Mouse (Mus musculus): ENCODE results near the gene Gata1.
"Not testable (repeated sequence)": the region's sequence is repeated elsewhere in the genome, so short reads cannot be mapped to it uniquely, and the experiment has no call there.

Gata1 gene

GRCm38 (mm10) chrX:7977892-7978291, at the start of gene Gata1:
Gene Gata1, minus strand, starts transcription at chrX:7978071.
- DNase-seq (ENCODE audit: low spot score in 2 of 2): no peak

GRCm38 (mm10) chrX:8026811-8027210, 48.9 kb upstream of the Gata1 start:
- DNase-seq (ENCODE audit: low spot score in 2 of 2): no peak

DNA sequence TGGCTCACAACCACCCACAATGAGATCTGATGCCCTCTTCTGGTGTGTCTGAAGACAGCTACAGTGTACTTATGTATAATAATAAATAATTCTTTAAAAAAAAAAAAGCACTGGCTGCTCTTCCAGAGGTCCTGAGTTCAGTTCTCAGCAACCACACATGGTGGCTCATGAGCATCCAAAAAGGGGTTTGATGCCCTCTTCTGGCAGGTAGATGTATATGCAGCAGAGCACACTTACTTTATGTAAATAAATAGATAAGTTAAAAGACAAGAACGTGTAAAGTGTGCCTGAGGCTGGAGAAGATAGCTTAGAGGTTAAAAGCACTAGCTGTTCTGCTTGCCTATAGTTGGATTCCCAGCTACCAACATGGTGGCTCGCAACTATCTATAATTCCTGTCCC, 46.9 kb upstream of the Gata1 start:
- no peak for DNase-seq (ENCODE audit: low spot score in 2 of 2)

DNA sequence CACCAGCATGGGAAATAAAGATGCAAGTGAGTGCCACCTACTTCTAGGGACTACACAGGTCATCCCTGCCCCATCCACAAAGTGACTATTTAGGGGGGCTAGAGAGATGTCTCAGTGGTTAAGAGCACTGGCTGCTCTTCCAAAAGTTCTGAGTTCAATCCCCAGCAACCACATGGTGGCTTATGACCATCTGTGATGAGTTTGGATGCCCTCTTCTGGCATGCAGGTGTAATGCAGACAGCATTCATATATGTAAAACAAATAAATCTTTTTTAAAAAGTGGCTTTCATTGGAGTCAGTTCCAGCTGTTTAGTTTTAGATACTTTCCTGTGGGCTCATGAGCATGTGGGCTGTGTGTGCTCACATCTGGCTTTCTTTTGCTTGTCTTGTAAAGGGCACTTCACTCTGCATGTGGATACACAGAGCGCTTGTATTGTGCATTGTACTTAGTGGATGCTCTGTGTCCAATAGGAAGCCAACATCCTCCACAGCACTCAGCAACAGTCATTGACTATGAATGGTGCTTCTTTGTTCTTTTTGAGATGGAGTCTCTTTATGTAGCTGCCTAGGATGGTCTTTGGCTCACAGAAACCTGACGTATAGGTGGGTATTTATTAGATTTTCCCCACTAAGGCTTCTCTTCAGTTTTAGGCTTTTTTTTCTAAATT, 42.4 kb upstream of the Gata1 start:
- DNase-seq (ENCODE audit: low spot score in 2 of 2): no peak

DNA sequence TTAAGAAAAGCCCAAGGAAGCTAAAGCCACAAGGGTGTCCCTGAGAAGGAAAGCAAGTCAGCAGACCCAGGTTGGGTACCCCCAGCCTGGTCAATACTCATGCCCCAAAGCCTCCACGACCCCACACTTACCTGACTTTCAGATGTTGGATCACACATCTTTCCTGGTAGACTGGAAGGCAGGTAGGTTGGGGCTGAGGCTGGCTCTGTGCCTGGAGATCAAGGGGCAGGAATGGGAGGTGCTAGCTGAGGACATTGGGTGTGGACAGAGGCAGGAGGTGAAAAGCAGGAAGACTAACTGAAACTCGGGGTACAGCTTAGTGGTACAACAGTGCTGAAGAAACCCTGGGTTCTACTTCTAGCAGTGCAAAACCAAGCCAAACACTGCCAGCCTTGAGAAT, 40.4 kb upstream of the Gata1 start, which contains the start of gene Glod5:
Gene Glod5, minus strand, starts transcription at position 207 of the 400 bp plus-strand sequence.
- no peak for DNase-seq (ENCODE audit: low spot score in 2 of 2)

DNA sequence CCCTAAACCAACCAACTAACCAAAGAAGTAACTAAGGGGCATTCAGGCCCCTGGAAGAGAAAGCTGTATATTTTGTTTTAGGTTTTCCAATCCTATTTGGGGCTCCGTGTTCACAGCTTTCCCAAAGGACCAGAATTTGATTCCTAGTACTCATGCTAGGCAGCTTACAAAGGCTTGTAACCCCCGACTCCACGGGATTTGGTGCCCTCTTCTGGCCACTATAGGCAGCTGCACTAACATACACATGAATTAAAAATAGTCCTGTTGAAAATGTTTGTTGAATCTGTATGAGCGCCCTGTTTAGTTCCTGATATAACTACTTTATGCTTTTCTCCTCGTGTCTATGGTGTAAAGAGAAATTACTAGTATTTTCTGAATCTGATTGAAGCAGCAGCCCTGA, 39.3 kb upstream of the Gata1 start:
- DNase-seq (ENCODE audit: low spot score in 2 of 2): no peak

GRCm38 (mm10) chrX:8015675-8016074, 37.8 kb upstream of the Gata1 start:
- not testable (repeated sequence) for DNase-seq (ENCODE audit: low spot score in 2 of 2)

DNA sequence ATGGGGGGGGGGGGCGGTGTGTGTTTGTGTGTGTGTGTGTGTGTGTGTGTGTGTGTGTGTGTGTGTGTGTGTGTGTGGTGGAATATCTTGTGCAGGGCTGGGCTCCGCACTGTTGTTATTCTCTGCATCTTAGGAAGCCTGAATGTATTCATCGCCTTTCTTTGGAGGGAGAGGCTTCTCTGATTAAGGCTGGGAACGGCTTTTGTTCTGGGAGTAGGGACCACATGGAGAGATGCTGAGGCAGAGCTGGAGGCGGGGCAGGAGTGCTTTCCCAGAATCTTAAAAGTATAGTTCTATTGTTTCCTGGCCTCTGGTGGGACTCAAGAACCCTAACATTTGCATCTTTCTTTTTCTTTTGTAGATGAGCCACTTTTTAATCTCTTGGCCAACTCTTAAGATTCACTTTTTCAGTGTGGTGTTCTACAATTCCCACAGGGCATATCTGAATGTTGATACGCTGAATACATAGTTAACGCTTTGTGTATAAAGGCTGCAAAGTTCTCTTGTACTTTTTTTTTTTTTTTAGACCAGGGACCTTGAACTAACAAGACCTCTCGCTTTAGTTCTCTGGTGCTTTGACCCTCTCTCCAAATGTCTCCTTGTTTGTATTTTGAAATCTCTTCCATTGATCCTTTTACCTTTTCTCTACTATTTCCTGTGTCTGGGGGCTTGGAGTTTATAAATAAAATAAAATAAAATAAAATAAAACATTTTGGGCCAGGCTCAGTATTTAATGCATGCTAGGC, 35.9 kb upstream of the Gata1 start:
- no peak for DNase-seq (ENCODE audit: low spot score in 2 of 2)

- DNase-seq (ENCODE audit: low spot score in 2 of 2): no peak
Observed at GRCm38 (mm10) chrX:8013157-8013556, 35.3 kb upstream of the Gata1 start.

GRCm38 (mm10) chrX:8009356-8009755, 31.5 kb upstream of the Gata1 start:
- DNase-seq (ENCODE audit: low spot score in 2 of 2): not testable (repeated sequence)

- DNase-seq (ENCODE audit: low spot score in 2 of 2): no peak
Observed at GRCm38 (mm10) chrX:8008543-8008942, 30.7 kb upstream of the Gata1 start.

- no peak for DNase-seq (ENCODE audit: low spot score in 2 of 2)
Observed at GRCm38 (mm10) chrX:8002971-8003370, 25.1 kb upstream of the Gata1 start.

DNA sequence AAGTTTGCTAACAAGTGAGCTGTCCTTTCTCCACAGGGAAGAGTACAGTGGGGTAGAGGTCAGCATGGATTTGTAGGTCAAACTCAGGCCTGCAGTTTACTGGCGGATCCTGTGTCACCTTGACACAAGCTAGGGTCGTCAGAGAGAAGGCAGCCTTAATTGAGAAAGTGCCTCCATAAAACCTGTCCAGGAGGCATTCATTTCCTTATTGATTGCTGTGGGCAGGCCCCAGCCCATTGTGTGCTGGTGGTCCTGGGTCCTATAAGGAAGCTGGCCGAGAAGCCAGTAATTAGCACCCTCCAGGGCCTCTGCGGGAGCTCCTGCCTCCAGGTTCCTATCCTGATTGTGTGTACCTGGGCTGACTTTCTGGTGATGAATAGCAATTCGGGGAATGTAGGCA, 24.1 kb upstream of the Gata1 start:
- no peak for DNase-seq (ENCODE audit: low spot score in 2 of 2)

GRCm38 (mm10) chrX:8000546-8001192, 22.8 kb upstream of the Gata1 start:
- no peak for DNase-seq (ENCODE audit: low spot score in 2 of 2)

DNA sequence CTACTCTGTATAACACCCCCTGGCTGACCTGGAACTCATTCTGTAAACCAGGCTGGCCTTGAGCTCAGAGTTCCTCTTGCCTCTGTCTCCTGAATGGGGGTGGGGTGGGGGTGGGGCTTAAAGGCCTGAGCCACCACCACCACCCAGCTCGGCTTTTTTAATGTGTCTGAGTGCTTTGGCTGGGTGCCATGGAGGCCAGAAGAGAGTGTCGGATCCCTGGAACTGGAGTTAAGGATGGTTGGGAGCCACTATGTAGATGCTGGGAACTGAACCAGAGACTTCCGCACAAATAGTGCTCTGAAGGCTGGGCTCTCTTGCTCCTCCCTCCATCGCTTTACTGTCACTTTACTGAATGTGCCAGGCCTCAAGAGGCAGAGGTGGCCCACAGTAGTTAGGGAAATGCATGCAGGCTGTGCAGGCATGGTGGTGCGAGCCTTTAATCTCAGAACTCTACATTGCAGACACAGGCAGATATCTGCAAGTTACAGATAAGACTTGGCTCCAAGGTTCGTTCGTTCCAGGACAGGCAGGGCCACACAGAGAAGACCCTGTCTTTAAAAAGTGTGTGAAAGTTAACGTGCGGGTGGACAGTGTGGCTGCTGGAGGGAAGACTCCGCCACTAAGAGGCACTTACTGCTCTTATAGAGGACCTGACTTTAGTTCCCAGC, 15.3 kb upstream of the Gata1 start:
- no peak for DNase-seq (ENCODE audit: low spot score in 2 of 2)

- no peak for DNase-seq (ENCODE audit: low spot score in 2 of 2)
Observed at GRCm38 (mm10) chrX:7992379-7993067, 14.7 kb upstream of the Gata1 start.

- DNase-seq (ENCODE audit: low spot score in 2 of 2): no peak
Observed at GRCm38 (mm10) chrX:7981368-7981767, 3.5 kb upstream of the Gata1 start.

DNA sequence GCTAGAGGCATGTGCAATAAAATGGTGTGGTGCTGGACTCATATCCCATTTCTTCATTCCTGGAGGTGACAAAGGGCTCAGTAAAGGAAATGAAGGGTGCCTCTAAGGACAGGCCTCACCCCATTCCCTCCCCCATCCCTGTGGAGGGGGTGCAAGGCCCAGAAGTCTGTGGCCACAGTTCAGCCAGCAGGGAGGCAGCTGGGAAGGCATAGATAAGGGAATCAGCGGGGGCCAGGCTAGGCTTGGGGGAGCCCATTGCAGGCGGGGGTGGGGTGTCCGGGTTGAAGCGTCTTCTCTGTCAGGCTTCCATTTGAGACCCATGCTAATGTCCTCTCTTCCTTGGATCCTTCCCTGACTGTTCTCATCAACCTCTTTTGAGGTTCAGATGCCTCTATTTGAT, 6.6 kb downstream of the Gata1 start:
- no peak for DNase-seq (ENCODE audit: low spot score in 2 of 2)

DNA sequence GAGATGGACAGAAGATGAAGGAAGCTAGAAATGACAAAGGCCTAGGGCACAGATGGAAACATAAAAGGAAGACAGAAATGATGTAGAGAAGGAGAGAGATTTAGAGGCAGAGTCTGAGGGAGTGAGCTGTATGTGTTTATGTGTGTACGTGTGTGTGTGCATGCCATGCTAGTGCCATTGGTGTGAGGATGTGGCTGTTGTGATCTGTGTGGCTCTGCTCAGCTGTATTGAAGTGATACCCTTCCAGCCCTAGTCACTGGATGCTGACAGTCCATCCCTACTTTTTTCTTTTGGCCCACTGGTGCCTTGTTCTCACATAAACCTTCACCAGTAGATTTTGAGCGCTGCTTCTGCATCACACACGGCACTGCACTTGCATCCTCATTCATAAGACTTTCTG, 9.0 kb downstream of the Gata1 start:
- no peak for DNase-seq (ENCODE audit: low spot score in 2 of 2)

DNA sequence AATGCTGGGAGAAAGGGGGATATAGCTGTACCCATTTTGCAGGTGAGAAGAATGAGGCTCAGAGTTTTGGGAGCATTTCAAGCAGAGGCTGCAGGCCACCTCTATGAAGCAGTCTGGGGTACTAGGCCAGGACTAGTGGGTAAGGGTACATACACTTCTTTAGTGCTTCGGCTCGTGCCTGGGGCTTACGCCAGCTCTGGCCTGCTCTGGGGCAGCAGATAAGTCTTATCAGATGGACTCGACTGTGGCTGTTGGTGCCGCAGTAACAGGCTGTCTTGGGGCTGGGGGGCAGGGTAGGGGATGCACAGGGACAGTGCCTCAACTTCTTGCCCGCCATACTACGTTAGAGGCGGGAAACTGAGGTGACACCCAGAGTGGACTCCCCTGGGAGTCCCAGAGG, 9.6 kb downstream of the Gata1 start:
- DNase-seq (ENCODE audit: low spot score in 2 of 2): no peak

GRCm38 (mm10) chrX:7967596-7968201, 10.2 kb downstream of the Gata1 start:
- DNase-seq (ENCODE audit: low spot score in 2 of 2): no peak

All from frontal cortex, postnatal 10 days (tissue).